Mouse (Mus musculus) brain, embryonic 14.5 days (tissue): Measurements from ENCODE around the gene Ism2.

ENCODE experiments used
- CTCF ChIP-seq: fragments of 200-500 bp; IDR thresholded peaks from 2 replicates; pipeline ENCODE4 v1.5.1; 2012; ENCODE audit warnings: inconsistent platforms, mild to moderate bottlenecking, moderate library complexity, borderline replicate concordance; ENCODE audit not compliant: insufficient read depth, insufficient read length; ENCODE audit errors: extremely low read depth
- POLR2A ChIP-seq: fragments of 200-500 bp; IDR thresholded peaks from 2 replicates; pipeline ENCODE4 v1.6.1; 2012; ENCODE audit warnings: mild to moderate bottlenecking, inconsistent platforms, borderline replicate concordance; ENCODE audit not compliant: poor library complexity, insufficient read depth, insufficient read length, severe bottlenecking; ENCODE audit errors: extremely low read depth

DNA sequence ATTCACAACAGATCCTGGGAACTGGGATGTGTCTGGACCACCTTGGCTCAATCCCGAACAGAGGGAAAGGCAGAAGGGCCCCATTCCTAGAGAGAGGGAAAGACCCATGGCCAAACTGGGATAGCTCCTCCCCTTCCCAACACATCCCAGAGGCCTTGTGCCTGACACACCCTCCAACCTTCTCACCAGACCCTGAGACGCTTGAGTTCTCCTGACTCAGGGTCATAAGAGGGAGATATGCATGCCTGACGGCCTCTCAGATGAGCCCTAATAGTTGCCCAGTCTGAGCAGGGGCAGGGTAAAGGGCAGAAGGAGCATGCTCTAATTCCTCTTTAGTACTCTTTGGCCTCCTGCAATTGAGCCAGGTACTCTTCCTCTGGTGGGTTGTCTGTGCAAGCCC lies 20.2 kb downstream of the Ism2 start:
- no peak for TF ChIP-seq CTCF
- no peak for TF ChIP-seq POLR2A
